Mouse (Mus musculus) layer of hippocampus, postnatal 36 days (tissue): ENCODE measurements at regions not wholly inside any gene's neighbourhood (a gene's known extent, or its start where the extent isn't known, plus 50 kb on each side); places are given as distances from the start of the nearest gene placed in this dataset.
"Not testable (repeated sequence)": the region's sequence is repeated elsewhere in the genome, so short reads cannot be mapped to it uniquely, and the experiment has no call there.

Experiments used
- DNase-seq, 2 experiments: peaks; one replicate each; pipeline ENCODE4 v3.0.0; 2022

GRCm38 (mm10) chr10:111637084-111637735 lies 131.1 kb downstream of the Phlda1 start:
- DNase-seq, result no peak

GRCm38 (mm10) chr10:111639866-111640265 lies 133.8 kb downstream of the Phlda1 start:
- DNase-seq, result no peak

GRCm38 (mm10) chr10:111642683-111643082 lies 136.6 kb downstream of the Phlda1 start:
- DNase-seq, result no peak

DNA sequence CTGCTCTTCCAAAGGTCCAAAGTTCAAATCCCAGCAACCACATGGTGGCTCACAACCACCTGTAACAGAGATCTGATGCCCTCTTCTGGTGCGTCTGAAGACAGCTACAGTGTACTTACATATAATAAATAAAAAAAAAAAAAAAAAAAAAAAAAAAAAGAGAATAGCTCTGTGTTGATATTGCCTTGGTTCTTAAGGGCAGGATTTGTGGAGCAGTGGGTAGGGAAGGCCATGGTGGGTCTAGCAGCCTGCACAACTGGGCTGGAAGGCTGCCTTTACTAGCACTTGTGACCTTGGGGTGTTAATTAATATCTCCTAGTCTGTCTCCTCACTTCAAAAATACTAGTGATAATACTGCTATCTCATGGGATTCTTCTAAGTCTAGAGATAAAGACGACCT lies 147.7 kb downstream of the Phlda1 start:
- DNase-seq, result not testable (repeated sequence)

DNA sequence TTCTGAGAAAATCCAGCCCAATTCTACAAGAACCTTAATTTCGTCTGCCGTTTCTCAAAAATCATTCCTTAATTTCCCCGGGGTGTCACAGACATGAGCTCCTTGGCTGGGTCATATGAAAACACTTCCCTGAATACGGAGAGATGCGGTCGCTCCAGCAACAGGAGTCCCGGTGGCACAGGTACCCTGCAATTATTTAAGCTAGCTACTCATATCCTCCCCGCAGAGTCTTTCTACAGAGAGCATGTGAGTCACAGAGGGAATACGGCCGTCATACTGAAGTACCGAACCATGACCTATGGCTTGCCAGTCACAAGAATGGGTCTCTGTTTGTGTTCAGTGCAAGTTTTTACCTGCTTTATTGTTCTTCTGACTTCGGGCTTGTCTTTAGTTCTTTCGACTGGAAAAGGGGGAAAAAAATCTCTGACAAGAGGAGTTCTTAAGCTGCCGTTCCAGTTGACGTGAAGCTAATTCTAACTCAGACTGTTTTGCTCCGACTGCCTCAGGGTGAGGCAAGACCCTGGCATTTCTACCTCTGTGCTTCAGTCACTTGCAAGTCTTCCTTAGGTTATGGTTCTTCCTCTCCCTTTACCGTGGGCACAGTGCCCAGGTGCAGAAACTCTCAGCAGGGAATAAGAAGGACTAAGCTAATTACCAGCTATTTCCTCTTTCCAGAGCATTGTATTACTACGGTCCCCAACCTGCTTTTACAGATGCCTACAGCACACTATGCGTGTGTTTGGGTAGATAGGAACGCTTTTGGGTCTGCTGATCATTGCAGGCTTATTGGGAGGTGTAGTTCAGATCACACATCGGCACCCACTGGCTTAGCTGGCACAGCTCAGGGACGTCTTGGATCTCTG lies 148.5 kb downstream of the Phlda1 start:
- DNase-seq, result no peak

DNA sequence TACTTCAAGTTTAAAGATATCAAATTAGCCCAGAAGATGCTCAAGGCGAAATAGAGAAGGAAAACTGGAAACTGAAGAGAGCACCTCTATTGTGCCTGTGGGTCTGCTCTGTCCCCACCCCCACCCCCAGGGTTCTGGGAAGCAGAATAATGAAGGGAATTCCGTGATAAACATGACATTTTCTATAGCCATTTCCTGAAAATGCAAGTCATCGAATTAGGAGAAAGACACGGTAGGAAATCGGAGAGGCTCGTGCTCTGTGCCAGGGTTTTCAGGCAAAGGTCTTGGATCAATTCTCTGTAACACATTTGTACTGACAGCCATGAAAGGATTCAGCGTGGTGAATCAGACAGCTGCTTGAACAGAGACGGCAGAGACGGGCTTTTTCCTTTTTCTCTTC lies 152.7 kb downstream of the Phlda1 start:
- DNase-seq, result no peak

- DNase-seq, result no peak
These were observed 156.6 kb downstream of the Phlda1 start for GRCm38 (mm10) chr10:111662665-111663064.

DNA sequence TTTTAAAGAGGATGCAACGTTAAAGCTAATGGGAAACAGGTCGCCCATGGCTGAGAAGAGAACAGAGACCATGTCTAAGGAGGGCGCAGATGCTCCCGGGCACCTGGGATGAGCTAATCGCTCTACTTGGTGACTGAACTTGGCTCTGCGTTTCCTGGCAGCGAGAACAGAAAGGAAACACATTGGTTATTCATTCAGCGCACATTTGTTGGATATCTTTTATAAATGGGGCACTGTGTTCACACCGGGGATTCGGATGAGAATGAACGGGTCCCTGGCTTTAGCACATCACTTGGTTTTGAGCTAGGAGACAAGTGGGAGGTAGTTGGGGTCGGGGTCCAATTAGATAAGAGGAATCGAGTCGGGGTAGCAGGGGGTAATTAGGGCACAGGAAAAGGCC lies 159.7 kb downstream of the Phlda1 start:
- DNase-seq, result peak in 1 of 2 experiments; percentile 7

DNA sequence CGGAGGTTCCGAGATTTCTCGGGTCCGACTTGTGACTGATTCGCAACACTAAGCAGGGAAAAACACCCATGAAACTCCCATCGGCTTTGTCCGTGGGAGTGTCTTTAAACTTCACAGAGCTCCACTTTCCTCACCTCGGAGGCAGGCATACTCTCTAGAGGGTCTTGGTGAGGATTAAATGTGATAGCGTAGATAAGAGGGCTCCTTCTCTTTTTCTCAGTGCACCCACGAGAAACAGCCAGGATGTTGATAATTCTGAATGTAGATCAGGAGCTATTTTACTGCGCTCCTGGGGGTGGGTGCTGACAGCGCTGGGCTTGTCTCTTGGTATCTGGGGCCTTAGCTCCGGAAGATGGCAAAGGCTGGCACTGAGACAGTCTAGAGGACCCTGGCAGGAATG lies 160.9 kb downstream of the Phlda1 start:
- DNase-seq, result no peak

GRCm38 (mm10) chr10:111668639-111669038 lies 162.6 kb downstream of the Phlda1 start:
- DNase-seq, result no peak

GRCm38 (mm10) chr10:111669658-111670057 lies 163.6 kb downstream of the Phlda1 start:
- no peak for DNase-seq

DNA sequence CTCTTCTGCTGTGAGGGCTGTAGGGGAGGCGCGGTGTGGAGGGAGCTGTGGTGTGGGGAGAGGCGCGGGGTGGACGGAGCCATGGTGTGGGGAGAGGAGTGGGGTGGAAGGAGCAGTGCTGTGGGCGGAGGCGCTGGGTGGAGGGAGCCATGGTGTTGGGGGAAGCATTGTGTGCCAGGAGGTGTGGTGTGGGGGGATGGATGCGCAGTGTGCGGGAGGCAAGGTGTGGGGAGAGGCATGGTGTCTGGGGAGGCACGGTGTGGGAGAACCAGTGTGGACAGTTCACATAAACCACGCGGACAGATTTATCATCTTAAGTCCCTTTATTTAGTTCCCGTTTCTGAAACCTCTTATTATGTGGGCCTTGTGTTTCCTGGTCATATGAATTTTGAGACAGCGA lies 164.6 kb downstream of the Phlda1 start:
- DNase-seq, result no peak

DNA sequence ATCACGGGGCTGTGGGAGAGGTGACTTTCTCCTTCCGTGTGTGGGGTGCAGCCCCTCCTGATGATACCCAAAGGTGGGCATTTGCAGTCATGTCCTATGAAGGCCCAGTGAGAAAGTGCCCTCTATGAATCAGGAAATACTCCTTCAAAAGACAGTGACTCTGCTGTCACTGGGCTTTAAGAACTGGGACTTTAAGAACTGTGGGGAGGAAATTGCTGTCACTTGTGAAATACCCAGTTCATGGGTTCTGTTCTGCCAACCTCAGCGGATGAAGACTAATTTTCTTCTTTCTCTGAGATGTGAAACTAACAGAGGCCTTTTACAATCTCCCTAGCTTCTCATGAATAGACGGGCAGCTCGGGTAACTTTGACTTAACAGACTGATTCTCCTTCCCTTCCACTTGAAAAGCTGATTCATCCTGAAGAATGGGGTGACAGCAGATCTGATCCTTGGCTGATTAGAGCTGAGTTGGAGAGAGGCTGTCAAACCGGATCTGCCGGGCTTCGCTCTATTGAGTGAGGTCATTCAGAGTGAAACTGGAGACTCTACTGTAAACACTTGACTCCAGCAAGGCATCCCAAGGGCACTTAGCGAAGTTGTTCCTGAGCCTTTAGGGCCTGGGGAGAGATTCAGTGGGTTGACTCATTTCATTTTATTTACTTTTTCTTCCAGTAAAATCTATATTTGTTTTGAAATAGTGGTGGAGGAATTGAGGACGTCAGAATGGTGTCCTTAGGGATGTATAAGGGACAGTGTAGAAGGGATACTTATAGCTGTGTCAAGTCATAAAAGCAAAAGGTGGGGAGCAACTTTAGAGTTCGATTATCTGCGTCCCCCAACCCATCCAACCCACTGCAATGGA lies 166.6 kb downstream of the Phlda1 start:
- DNase-seq, result no peak

DNA sequence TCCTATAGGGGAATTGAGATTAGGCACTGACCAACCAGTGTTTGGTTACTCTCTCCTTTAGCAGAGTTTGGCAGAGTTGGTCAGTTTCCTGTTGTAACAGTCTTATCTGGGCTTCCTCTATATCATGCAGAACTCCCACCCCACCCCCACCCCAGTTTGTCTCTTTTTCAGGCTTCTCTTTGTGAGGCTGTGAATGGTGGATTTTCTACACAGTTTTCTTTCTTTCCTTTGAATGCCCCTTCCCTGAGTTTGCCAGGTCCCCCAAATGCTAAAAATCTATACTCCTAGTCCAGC lies 167.2 kb downstream of the Phlda1 start:
- DNase-seq, result no peak

DNA sequence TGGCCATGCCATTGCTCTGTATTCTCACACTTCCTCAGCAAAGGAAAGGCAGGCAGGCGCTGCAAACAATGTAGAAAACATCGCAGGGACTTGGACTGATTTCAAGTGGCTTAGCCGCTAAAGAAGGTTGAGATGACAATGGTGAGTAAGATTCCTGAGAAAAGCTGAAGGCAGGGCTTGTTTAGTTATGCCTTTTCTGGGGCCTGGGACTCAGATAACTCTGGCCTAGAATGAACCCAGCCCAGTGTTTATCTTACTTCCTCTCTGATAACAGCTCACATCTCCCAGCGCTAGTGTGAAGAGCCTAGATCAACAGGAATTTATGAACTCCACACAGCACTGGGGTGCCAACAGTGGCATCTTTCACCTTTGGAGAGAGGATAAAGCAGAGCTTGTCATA lies 170.2 kb downstream of the Phlda1 start:
- no peak for DNase-seq

GRCm38 (mm10) chr10:111680919-111681318 lies 174.8 kb downstream of the Phlda1 start:
- no peak for DNase-seq

DNA sequence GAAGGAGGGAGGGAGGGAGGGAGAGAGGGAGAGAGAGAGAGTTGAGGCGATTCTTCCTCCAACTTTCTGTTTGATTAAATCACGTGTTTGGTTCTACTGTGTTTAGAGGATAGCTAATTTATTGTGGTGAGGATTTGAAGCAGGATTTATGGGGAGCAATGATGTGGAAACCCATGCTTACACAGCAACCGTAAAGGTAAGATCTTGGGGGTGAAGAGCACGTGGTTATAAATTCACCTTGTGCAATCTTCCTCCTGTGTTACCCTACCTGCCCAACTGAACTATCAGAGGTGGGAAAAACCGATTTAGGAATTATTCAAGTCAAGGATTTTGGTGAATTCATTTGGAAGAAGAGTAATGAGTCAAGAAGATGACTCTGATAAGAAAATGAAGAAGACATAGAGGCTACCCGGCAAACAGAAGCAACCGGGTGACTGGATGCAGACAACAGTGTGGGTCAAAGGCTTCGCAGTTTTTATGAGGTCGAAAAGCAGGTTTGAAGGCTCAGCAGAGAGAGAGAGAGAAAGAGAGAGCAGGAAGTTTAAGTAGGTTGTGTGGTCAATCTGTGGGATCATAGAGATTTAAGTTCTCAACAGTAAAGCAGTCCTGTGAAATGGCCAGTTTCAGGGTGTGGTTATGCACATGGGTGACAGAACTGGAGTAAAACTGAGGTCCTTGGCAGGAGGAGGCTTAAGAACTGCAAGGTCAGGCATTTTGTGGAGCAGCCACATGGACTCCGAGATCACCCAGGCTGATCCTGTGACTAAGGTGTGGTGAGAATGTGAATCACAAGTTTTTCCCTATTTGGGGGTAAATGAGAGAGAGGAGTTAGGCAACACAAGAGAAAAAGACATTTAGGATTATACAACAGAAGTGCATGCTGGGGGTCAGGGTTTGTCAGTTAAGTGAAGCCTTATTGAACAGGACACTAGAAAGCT lies 178.6 kb downstream of the Phlda1 start:
- DNase-seq, result no peak

GRCm38 (mm10) chr10:111686585-111686984 lies 180.5 kb downstream of the Phlda1 start:
- no peak for DNase-seq

DNA sequence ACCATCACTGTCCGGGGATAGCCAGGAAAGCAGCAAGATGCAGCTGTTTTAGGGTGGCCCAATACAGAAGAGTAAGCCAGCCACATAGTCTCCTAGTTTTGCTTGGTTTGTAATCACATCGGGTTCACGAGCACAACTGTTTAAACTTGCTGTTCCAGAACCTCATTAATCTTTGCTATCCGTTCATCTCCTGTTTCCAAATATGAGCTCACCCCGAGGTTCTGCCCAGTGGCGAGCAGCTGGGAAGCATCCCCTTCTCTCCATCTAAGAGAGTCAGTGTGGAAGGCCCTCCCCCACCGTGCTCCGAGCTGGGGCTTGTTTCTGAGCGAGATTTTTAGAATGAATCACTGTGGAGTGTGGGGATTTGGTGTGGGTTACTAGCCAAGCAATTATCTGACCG lies 183.5 kb downstream of the Phlda1 start:
- no peak for DNase-seq

- DNase-seq, result no peak
These were observed 187.7 kb downstream of the Phlda1 start for GRCm38 (mm10) chr10:111693762-111694161.

DNA sequence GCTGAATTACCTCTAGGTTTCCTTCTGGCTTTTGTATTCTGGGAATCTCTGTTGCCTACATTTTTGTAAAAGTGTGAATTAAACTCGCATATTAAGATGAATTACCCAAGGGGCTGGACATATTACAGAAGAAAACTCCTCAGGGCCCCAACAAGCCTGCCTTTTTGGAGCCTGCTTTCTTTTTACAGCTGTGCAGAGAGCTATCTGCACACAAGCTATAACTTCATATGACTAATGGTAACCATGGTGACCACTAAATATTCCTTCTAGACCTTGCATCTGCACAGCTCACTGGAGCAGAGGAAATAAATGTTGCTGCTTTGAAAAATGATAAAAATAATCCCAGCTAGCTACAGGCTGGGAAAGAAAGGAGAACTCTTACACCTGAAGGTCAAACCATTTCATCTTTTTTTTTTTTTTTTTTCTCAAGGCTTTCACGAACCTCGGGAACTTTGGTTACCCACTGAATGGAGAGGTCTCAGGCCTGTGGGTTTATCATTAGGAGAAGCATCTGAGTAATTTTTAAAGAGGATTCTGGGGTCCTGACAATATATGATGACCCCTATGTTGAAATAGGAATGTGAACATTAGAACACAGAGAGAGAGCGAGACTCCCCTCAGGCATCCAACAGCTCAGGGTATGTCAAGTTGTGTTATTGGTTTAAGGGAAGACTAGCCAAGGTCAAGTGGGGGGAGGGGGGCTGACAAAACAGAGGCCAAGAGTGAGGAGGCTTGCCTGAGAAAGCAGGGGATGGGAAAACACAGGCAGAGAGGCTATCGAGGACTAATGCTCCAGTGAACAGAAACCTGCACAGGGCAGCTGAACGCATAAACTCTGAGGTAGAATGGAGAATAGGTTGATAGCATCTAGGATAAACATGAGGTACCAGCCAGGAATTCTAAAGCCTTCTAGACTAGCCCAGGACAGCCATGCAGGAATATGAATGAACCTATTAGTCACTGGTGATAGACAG lies 188.4 kb downstream of the Phlda1 start:
- no peak for DNase-seq
